Mouse (Mus musculus) small intestine, adult 2 months (tissue): ENCODE measurements around the gene Traf4.

ENCODE experiments used
- CTCF ChIP-seq: fragments of 200-500 bp; IDR thresholded peaks from 2 replicates; pipeline ENCODE4 v1.5.1; 2012; ENCODE audit warnings: low read depth, mild to moderate bottlenecking, control low read depth, inconsistent platforms, low read length, moderate library complexity, mixed read lengths; ENCODE audit not compliant: insufficient replicate concordance, insufficient read length; ENCODE audit errors: extremely low read depth
- POLR2A ChIP-seq: fragments of 200-500 bp; IDR thresholded peaks from 2 replicates; pipeline ENCODE4 v1.6.1; 2012; ENCODE audit warnings: low read depth, mild to moderate bottlenecking, control low read depth, inconsistent platforms, low read length, moderate library complexity

- no peak for TF ChIP-seq POLR2A
- no peak for TF ChIP-seq CTCF
These were observed 51.8 kb downstream of the Traf4 start for GRCm38 (mm10) chr11:78113616-78114015.
